Comparison of ENCODE assay signal across 9 mouse cellular contexts in genomic region chr13:3358079-3358608, GRCm38 (mm10).
A peak's percentile ranks its signal among the peaks of the same experiment; 100 is the strongest.
DNase-seq lines count a peak whose midpoint lies in the region; ATAC-seq lines count a peak whose summit lies in the region.
"Had no signal": no experiment of that assay in that cellular context is flagged by ENCODE, and none has a peak within 500 bp of the region (broad histone marks: within the 10 kb centered on the region; RNA-seq: fewer than 3 reads in every experiment).

No protein-coding gene starts in this region.

- H3K4me3 ChIP-seq in hindbrain, embryonic 12.5 days = peak overlapping the region; percentile 48
- peak overlapping the region; percentile 51 for H3K4me3 ChIP-seq in limb, embryonic 15.5 days
- H3K4me3 ChIP-seq in stomach, embryonic 14.5 days (ENCODE audit: low read depth, low read length) = peak overlapping the region; percentile 48
- H3K4me3 ChIP-seq: myocyte had no signal

- H3K4me1 ChIP-seq in hindbrain, embryonic 12.5 days = peaks cover 28% of the 10 kb centered on the region
- peaks cover 29% of the 10 kb centered on the region for H3K4me1 ChIP-seq in limb, embryonic 15.5 days
- H3K4me1 ChIP-seq in stomach, embryonic 14.5 days (ENCODE audit: control insufficient read depth, insufficient read depth, low read length) = peaks cover 8% of the 10 kb centered on the region; the same call in 1 of the 2 replicates

- peak overlapping the region; percentile 93 for H3K4me2 ChIP-seq in hindbrain, embryonic 12.5 days (replicated peaks)
- peak overlapping the region; percentile 98 for H3K4me2 ChIP-seq in limb, embryonic 15.5 days
- peak overlapping the region; percentile 99 for H3K4me2 ChIP-seq in stomach, embryonic 14.5 days (replicated peaks; ENCODE audit: low read depth, low read length)

- H3K36me3 ChIP-seq in hindbrain, embryonic 12.5 days = no peaks in the 10 kb centered on the region
- H3K36me3 ChIP-seq in limb, embryonic 15.5 days = no peaks in the 10 kb centered on the region
- no peaks in the 10 kb centered on the region for H3K36me3 ChIP-seq in stomach, embryonic 14.5 days (ENCODE audit: control insufficient read depth, insufficient read depth, low read length)

- DNase-seq in cerebellum, adult 9-10 months = no peak
- DNase-seq in cerebellum, adult 11-12 months = peak; percentile 5
- DNase-seq in ovary, postnatal 36 days (ENCODE audit: low spot score) = no peak
- no peak for DNase-seq in left cerebral cortex, postnatal 14 days (ENCODE audit: low spot score in 2 of 2)

- peak; percentile 46 for ATAC-seq in cerebellum, adult (ENCODE audit: insufficient number of reproducible peaks, low FRiP score, low TSS enrichment)
- 0 out of 2 replicates have a peak, but pooled peaks have one; percentile 9 for ATAC-seq in hindbrain, embryonic 12.5 days (ENCODE audit: low FRiP score)
- no peak for ATAC-seq in limb, embryonic 15.5 days (ENCODE audit: insufficient number of reproducible peaks, low FRiP score, low TSS enrichment, low read depth)
- ATAC-seq in stomach, embryonic 14.5 days (ENCODE audit: insufficient number of reproducible peaks, insufficient read depth, low FRiP score, low read depth) = 0 out of 2 replicates have a peak, but pooled peaks have one; percentile 21

- H3K9me3 ChIP-seq in hindbrain, embryonic 12.5 days (replicated peaks) = no peaks in the 10 kb centered on the region; the same call in 1 of the 2 replicates
- no peaks in the 10 kb centered on the region for H3K9me3 ChIP-seq in limb, embryonic 15.5 days
- no peaks in the 10 kb centered on the region for H3K9me3 ChIP-seq in stomach, embryonic 14.5 days (ENCODE audit: control insufficient read depth, low read depth, low read length)

- intact Hi-C loops in left cerebral cortex, postnatal 14 days (cut with DNase I) = no loop called here

- peaks cover 55% of the 10 kb centered on the region for H3K27me3 ChIP-seq in hindbrain, embryonic 12.5 days
- H3K27me3 ChIP-seq in limb, embryonic 15.5 days = peaks cover 35% of the 10 kb centered on the region
- 0 out of 2 replicates have a peak, but pooled peaks cover 7% of the 10 kb centered on the region for H3K27me3 ChIP-seq in stomach, embryonic 14.5 days (ENCODE audit: control insufficient read depth, insufficient read depth, low read length)

- 2% methylated on average over 43 of the region's 45 CpGs for WGBS in hindbrain, embryonic 12.5 days
- WGBS in limb, embryonic 15.5 days = 1% methylated on average over 45 of the region's 45 CpGs
- 2% methylated on average over 45 of the region's 45 CpGs for WGBS in stomach, embryonic 14.5 days

- H3K9ac ChIP-seq in hindbrain, embryonic 12.5 days = no peak overlapping the region
- H3K9ac ChIP-seq in limb, embryonic 15.5 days = no peak overlapping the region
- H3K9ac ChIP-seq in stomach, embryonic 14.5 days (replicated peaks; ENCODE audit: low read depth, low read length) = no peak overlapping the region

- H3K27ac ChIP-seq in hindbrain, embryonic 12.5 days = no peak overlapping the region
- H3K27ac ChIP-seq in limb, embryonic 15.5 days = no peak overlapping the region
- no peak overlapping the region for H3K27ac ChIP-seq in stomach, embryonic 14.5 days (ENCODE audit: low read length)
